Mouse (Mus musculus): ENCODE results near the gene Sptb. TPM values are rescaled to one million over a fixed set of nuclear protein-coding genes. Genes with fewer than 3 reads are reported as not detected.

Gene Sptb
- total and polyA plus RNA-seq, 3 experiments = 17.9 to 85.1 (median 35.4) TPM

DNA sequence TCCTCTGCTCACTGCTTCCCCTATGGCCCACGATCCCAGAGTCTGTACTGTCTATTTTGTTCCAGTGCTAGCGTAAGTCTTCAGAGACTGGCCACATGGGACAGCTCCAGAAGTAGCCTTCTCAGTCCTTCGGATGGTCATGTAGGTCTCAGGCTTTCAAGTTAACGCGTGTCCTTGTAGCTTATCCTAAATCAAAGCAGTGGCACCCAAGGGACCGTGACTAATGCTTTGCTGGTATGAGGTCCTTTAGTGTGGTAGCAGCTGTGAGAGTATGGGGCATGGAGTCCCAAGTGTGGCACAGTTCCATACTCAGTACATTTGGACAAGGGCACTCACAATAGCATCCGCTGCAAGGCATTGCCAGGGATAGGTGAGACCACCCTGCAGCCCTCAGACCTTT, 154.2 kb downstream of the Sptb start:
- Histone ChIP-seq H3K4me3 (ENCODE audit: control insufficient read depth in 1 of 2, insufficient read depth in 1 of 2, low read depth in 2 of 2, low read length in 2 of 2) (no peak overlapping the region), H3K9me3 (replicated peaks; ENCODE audit: insufficient read depth, low read length) (no peaks in the 10 kb centered on the region), H3K27me3 (ENCODE audit: control insufficient read depth in 1 of 2, insufficient read depth in 2 of 2, low read length in 2 of 2) (no peaks in the 10 kb centered on the region), H3K79me2 (ENCODE audit: control insufficient read depth, insufficient read depth, low read length, poor library complexity) (no peaks in the 10 kb centered on the region), H3K4me1 (ENCODE audit: control insufficient read depth in 1 of 2, insufficient read depth in 2 of 2, low read length in 2 of 2) (peaks cover 7 to 27% of the 10 kb centered on the region in 2 experiments), H3K9ac (ENCODE audit: control insufficient read depth, low read depth, low read length, poor library complexity, severe bottlenecking) (no peak overlapping the region), H3K36me3 (ENCODE audit: control insufficient read depth in 1 of 2, insufficient read depth in 2 of 2, low read length in 2 of 2) (peaks cover 0 to 18% of the 10 kb centered on the region in 2 experiments; a peak in 2 of 4 replicates), H3K27ac (ENCODE audit: control insufficient read depth, low read depth, low read length) (no peak overlapping the region)
- no peak for DNase-seq (ENCODE audit: low read depth, low spot score)
- TF ChIP-seq MAFK (IDR thresholded peaks at IDR 0.05; ENCODE audit: borderline replicate concordance, low read depth, low read length) = no peak
- TF ChIP-seq NELFE (IDR thresholded peaks at IDR 0.05; ENCODE audit: low read depth, low read length) = no peak
- TF ChIP-seq ZKSCAN1 (IDR thresholded peaks at IDR 0.05; ENCODE audit: low read depth, low read length) = no peak
- no peak for TF ChIP-seq POLR2AphosphoS5 (IDR thresholded peaks at IDR 0.05; ENCODE audit: borderline replicate concordance, low read depth, low read length)

DNA sequence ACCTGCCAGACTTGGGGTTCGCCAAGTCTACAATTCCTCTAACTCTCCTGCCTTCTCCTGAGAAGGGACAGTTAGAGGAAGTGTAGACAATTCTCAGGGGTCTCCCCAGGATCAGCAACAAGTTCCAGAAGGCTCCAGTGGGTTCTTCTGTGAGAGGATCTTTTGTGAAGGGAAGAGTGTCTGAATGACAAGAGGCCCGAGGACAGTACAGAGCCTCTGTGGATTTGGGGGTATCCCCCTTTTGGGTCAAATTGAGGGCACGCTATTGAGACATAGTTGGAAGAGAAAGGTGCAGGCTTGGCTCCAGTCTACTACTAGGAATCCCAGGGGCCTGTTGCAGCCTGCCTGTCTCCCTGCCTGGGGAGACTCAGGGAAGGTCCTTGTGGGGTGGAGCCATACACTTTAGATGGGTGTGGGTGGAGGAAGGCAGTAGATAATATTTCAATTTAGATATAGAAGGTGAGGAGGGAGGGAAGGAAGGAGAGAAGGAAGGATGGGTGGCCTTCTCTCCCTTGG, 155.4 kb downstream of the Sptb start:
- H3K79me2 ChIP-seq (ENCODE audit: control insufficient read depth, insufficient read depth, low read length, poor library complexity) = no peaks in the 10 kb centered on the region
- peaks cover 7 to 27% of the 10 kb centered on the region in 2 experiments for H3K4me1 ChIP-seq (ENCODE audit: control insufficient read depth in 1 of 2, insufficient read depth in 2 of 2, low read length in 2 of 2)
- DNase-seq (ENCODE audit: low read depth, low spot score) = no peak
- H3K9ac ChIP-seq (ENCODE audit: control insufficient read depth, low read depth, low read length, poor library complexity, severe bottlenecking) = no peak overlapping the region
- H3K9me3 ChIP-seq (replicated peaks; ENCODE audit: insufficient read depth, low read length) = no peaks in the 10 kb centered on the region
- H3K27me3 ChIP-seq (ENCODE audit: control insufficient read depth in 1 of 2, insufficient read depth in 2 of 2, low read length in 2 of 2) = no peaks in the 10 kb centered on the region
- TF ChIP-seq USF2 (IDR thresholded peaks at IDR 0.05; ENCODE audit: borderline replicate concordance in 1 of 2, insufficient read depth in 1 of 2, low read depth in 1 of 2, low read length in 2 of 2) = no peak
- TF ChIP-seq RAD21 (IDR thresholded peaks at IDR 0.05; ENCODE audit: low read depth, low read length) = no peak
- no peak for TF ChIP-seq SMC3 (IDR thresholded peaks at IDR 0.05; ENCODE audit: low read depth, low read length)
- TF ChIP-seq USF1 (IDR thresholded peaks at IDR 0.05; ENCODE audit: low read depth, low read length) = no peak
- no peak for TF ChIP-seq NRF1 (IDR thresholded peaks at IDR 0.05; ENCODE audit: insufficient read depth, low read depth, low read length, poor library complexity, severe bottlenecking)
- TF ChIP-seq GABPA (IDR thresholded peaks at IDR 0.05; ENCODE audit: low read depth, low read length) = no peak
- TF ChIP-seq ELF1 (IDR thresholded peaks at IDR 0.05; ENCODE audit: low read depth, low read length) = no peak
- TF ChIP-seq MEF2A (IDR thresholded peaks at IDR 0.05; ENCODE audit: extremely low read depth, insufficient replicate concordance, low read depth, low read length, poor library complexity, severe bottlenecking) = no peak
- TF ChIP-seq RCOR1 (IDR thresholded peaks at IDR 0.05; ENCODE audit: low read depth, low read length) = no peak
- no peak for TF ChIP-seq MAZ (IDR thresholded peaks at IDR 0.05; ENCODE audit: low read depth, low read length)
- no peak for TF ChIP-seq JUND (IDR thresholded peaks at IDR 0.05; ENCODE audit: low read depth, low read length)
- no peak for TF ChIP-seq GATA1 (IDR thresholded peaks at IDR 0.05; ENCODE audit: low read depth, low read length)
- no peak overlapping the region for H3K27ac ChIP-seq (ENCODE audit: control insufficient read depth, low read depth, low read length)
- H3K36me3 ChIP-seq (ENCODE audit: control insufficient read depth in 1 of 2, insufficient read depth in 2 of 2, low read length in 2 of 2) = peaks cover 0 to 18% of the 10 kb centered on the region in 2 experiments; a peak in 2 of 4 replicates
- H3K4me3 ChIP-seq (ENCODE audit: control insufficient read depth in 1 of 2, insufficient read depth in 1 of 2, low read depth in 2 of 2, low read length in 2 of 2) = no peak overlapping the region

Data from MEL (cell line).